18 mouse cellular contexts compared by ENCODE assay signal in genomic region chr3:105018783-105019105, GRCm38 (mm10). TPM values are rescaled to one million over a fixed set of nuclear protein-coding genes. Genes with fewer than 3 reads are reported as not detected.
A peak's percentile ranks its signal among the peaks of the same experiment; 100 is the strongest.
DNase-seq lines count a peak whose midpoint lies in the region; ATAC-seq and TF ChIP-seq lines count a peak whose summit lies in the region.
"Had no signal": no experiment of that assay in that cellular context is flagged by ENCODE, and none has a peak within 500 bp of the region (broad histone marks: within the 10 kb centered on the region; RNA-seq: fewer than 3 reads in every experiment).

No protein-coding gene starts in this region.

- no peaks in the 10 kb centered on the region for H3K27me3 ChIP-seq in heart, embryonic 14.5 days (ENCODE audit: control insufficient read depth, insufficient read depth, low read length)
- no peaks in the 10 kb centered on the region for H3K27me3 ChIP-seq in heart, embryonic 16.5 days (ENCODE audit: control insufficient read depth, insufficient read depth, low read length)

- H3K4me2 ChIP-seq in heart, embryonic 14.5 days (ENCODE audit: low read length) = no peak overlapping the region
- no peak overlapping the region for H3K4me2 ChIP-seq in heart, embryonic 16.5 days (ENCODE audit: low read depth, low read length)

- no peak for TF ChIP-seq CTCF in left cerebral cortex, adult 2 months (IDR thresholded peaks at IDR 0.05)

- 72% methylated on average over 6 of the region's 6 CpGs for WGBS in heart, embryonic 14.5 days
- 75% methylated on average over 6 of the region's 6 CpGs for WGBS in heart, embryonic 16.5 days

- intact Hi-C loops in heart, postnatal 14 days (cut with DNase I) = loop anchor here (2.0 kb wide), 1 partner anchor 32 kb away; no protein-coding TSS in a partner anchor
- intact Hi-C loops in left cerebral cortex, adult 2 months (cut with DNase I) = no loop called here

- H3K36me3 ChIP-seq in heart, embryonic 14.5 days (ENCODE audit: control insufficient read depth, insufficient read depth, low read length) = peaks cover 11% of the 10 kb centered on the region
- peaks cover 4% of the 10 kb centered on the region; the same call in 1 of the 2 replicates for H3K36me3 ChIP-seq in heart, embryonic 16.5 days (ENCODE audit: control insufficient read depth, insufficient read depth)

- peak overlapping the region; percentile 67 to 70 for H3K27ac ChIP-seq in heart, embryonic 14.5 days (replicated peaks in 1 of 2; ENCODE audit: control insufficient read depth in 1 of 2, insufficient read depth in 1 of 2, low read depth in 2 of 2, low read length in 2 of 2)
- H3K27ac ChIP-seq in left cerebral cortex, adult 2 months = peak overlapping the region; percentile 71
- peak overlapping the region; percentile 75 for H3K27ac ChIP-seq in heart, embryonic 16.5 days (ENCODE audit: low read length)
- H3K27ac ChIP-seq: liver, embryonic 14.5 days had no signal

- no peak overlapping the region for H3K4me3 ChIP-seq in heart, embryonic 14.5 days (ENCODE audit: control insufficient read depth in 1 of 2, insufficient read depth in 1 of 2, low read depth in 1 of 2, low read length in 2 of 2)
- no peak overlapping the region for H3K4me3 ChIP-seq in left cerebral cortex, adult 2 months
- H3K4me3 ChIP-seq in heart, embryonic 16.5 days (ENCODE audit: low read length) = no peak overlapping the region
- H3K4me3 ChIP-seq: erythroblast, embryonic 14.5 days had no signal

- no peaks in the 10 kb centered on the region for H3K9me3 ChIP-seq in heart, embryonic 14.5 days (ENCODE audit: control insufficient read depth, low read length)
- no peaks in the 10 kb centered on the region for H3K9me3 ChIP-seq in heart, embryonic 16.5 days (replicated peaks; ENCODE audit: control insufficient read depth, low read length)

- H3K9ac ChIP-seq in heart, embryonic 14.5 days (ENCODE audit: low read length) = no peak overlapping the region
- no peak overlapping the region for H3K9ac ChIP-seq in heart, embryonic 16.5 days (ENCODE audit: low read length)
- H3K9ac ChIP-seq: forebrain, postnatal 0 days; liver, embryonic 14.5 days had no signal

- DNase-seq in heart, postnatal 14 days = no peak
- no peak for DNase-seq in left cerebral cortex, adult 2 months (ENCODE audit: extremely low spot score in 1 of 2, low spot score in 2 of 2)
- DNase-seq in left cerebral cortex, adult 11 months (ENCODE audit: low spot score) = no peak
- peak; percentile 20 for DNase-seq in brain, adult 2 months (ENCODE audit: low read depth, low spot score)
- DNase-seq in embryo, embryonic 10 days (ENCODE audit: low spot score) = no peak
- DNase-seq in testis, postnatal 14 days (ENCODE audit: low spot score) = no peak
- DNase-seq: adrenal gland, postnatal 14 days; cerebellum, postnatal 10 days; forebrain, postnatal 0 days; gastrocnemius, postnatal 14 days; right cerebral cortex, postnatal 14 days had no signal

- peaks cover 20 to 50% of the 10 kb centered on the region in 2 experiments for H3K4me1 ChIP-seq in heart, embryonic 14.5 days (ENCODE audit: control insufficient read depth in 2 of 2, insufficient read depth in 2 of 2, low read length in 2 of 2)
- peaks cover 20% of the 10 kb centered on the region for H3K4me1 ChIP-seq in heart, embryonic 16.5 days (ENCODE audit: control insufficient read depth, insufficient read depth, low read length)

- ATAC-seq in heart, embryonic 14.5 days (ENCODE audit: insufficient number of reproducible peaks, insufficient read depth, low FRiP score, low read depth) = no peak
- no peak for ATAC-seq in heart, embryonic 16.5 days (replicated peaks; ENCODE audit: extremely low read depth, insufficient read depth, low FRiP score)
- ATAC-seq: forebrain, postnatal 0 days had no signal

RNA-seq across cellular contexts. Expression of gene Cttnbp2nl, which starts 34.2 kb away (rescaled TPM):
- 22.8 and 24.0 TPM in 2 replicates for polyA plus RNA-seq in heart, embryonic 14.5 days (2014; fragmentation: Nextera tagmentation; extraction: Ambion mirVana)
- total RNA-seq in heart, postnatal 14 days (2021) = 10 to 100 TPM; 30.2 to 31.3 TPM
- total RNA-seq in left cerebral cortex, adult 2 months (2021) = 10 to 100 TPM; 23.8 to 27.9 TPM
- polyA plus RNA-seq in heart, embryonic 16.5 days (2015; fragmentation: Nextera tagmentation; extraction: Ambion mirVana) = 19.4 and 21.7 TPM in 2 replicates

RNA-seq across cellular contexts. Expression of gene 4930564D02Rik, which starts 47.9 kb away (rescaled TPM):
- polyA plus RNA-seq in heart, embryonic 14.5 days (2014; fragmentation: Nextera tagmentation; extraction: Ambion mirVana) = not detected in 2 replicates
- total RNA-seq in heart, postnatal 14 days (2021) = not detected
- not detected for total RNA-seq in left cerebral cortex, adult 2 months (2021)
- polyA plus RNA-seq in heart, embryonic 16.5 days (2015; fragmentation: Nextera tagmentation; extraction: Ambion mirVana) = not detected in 2 replicates
- total RNA-seq: adrenal gland, postnatal 14 days; forebrain, postnatal 0 days; gastrocnemius, postnatal 14 days; layer of hippocampus, adult 8-10 months; left cerebral cortex, postnatal 25 days; MEL had no signal
- polyA plus RNA-seq: erythroblast, embryonic 14.5 days; forebrain, postnatal 0 days; liver, embryonic 14.5 days had no signal

RNA-seq across cellular contexts. Expression of gene Wnt2b, which starts 57.0 kb away (rescaled TPM):
- polyA plus RNA-seq in heart, embryonic 14.5 days (2014; fragmentation: Nextera tagmentation; extraction: Ambion mirVana) = 0.85 and 1.3 TPM in 2 replicates
- 1 to 10 TPM; 2.4 to 2.8 TPM for total RNA-seq in heart, postnatal 14 days (2021)
- total RNA-seq in left cerebral cortex, adult 2 months (2021) = 1 to 10 TPM; 2.0 to 2.3 TPM
- polyA plus RNA-seq in heart, embryonic 16.5 days (2015; fragmentation: Nextera tagmentation; extraction: Ambion mirVana) = 1.0 and 1.1 TPM in 2 replicates
- total RNA-seq: MEL had no signal
- polyA plus RNA-seq: erythroblast, embryonic 14.5 days had no signal
